Mouse (Mus musculus) embryonic facial prominence, embryonic 11.5 days (tissue): ENCODE results near the gene Nme2. TPM values are rescaled to one million over a fixed set of nuclear protein-coding genes. Genes with fewer than 3 reads are reported as not detected.
A peak's percentile ranks its signal among the peaks of the same experiment; 100 is the strongest.

Source experiments
- ATAC-seq: fragments of 200-750 bp; cut with Nextera tagmentation; replicated peaks from 2 replicates; pipeline ENCODE4 v1.8.0; 2017; ENCODE audit warnings: low read depth; ENCODE audit not compliant: insufficient number of reproducible peaks, low FRiP score, low TSS enrichment
- DNase-seq: peaks from one replicate; pipeline ENCODE4 v3.0.0-alpha.2; 2015; ENCODE audit warnings: low spot score
- H3K27ac ChIP-seq: fragments of 300-500 bp; sonication (generic); replicated peaks from 2 replicates; pipeline ENCODE4 v1.5.1; 2014; ENCODE audit warnings: mild to moderate bottlenecking, low read depth, low read length, control low read depth
- H3K27me3 ChIP-seq: fragments of 300-500 bp; sonication (generic); 2 replicates; pipeline ENCODE4 v1.6.1; 2014; ENCODE audit warnings: mild to moderate bottlenecking, low read length, moderate library complexity, mixed read lengths; ENCODE audit not compliant: control insufficient read depth, insufficient read depth
- H3K36me3 ChIP-seq: fragments of 300-500 bp; sonication (generic); replicated peaks from 2 replicates; pipeline ENCODE4 v1.6.1; 2014; ENCODE audit warnings: low read depth, mild to moderate bottlenecking, low read length, moderate library complexity, mixed read lengths; ENCODE audit not compliant: control insufficient read depth, insufficient read depth
- H3K4me1 ChIP-seq: fragments of 300-500 bp; sonication (generic); 2 replicates; pipeline ENCODE4 v1.6.1; 2014; ENCODE audit warnings: low read length, mixed read lengths; ENCODE audit not compliant: control insufficient read depth, insufficient read depth
- H3K4me2 ChIP-seq: fragments of 300-500 bp; sonication (generic); 2 replicates; pipeline ENCODE4 v1.6.1; 2014; ENCODE audit warnings: low read depth, mild to moderate bottlenecking, control low read depth, low read length, moderate library complexity
- H3K4me3 ChIP-seq: fragments of 300-500 bp; sonication (generic); 2 replicates; pipeline ENCODE4 v1.5.1; 2014; ENCODE audit warnings: low read depth, low read length, control low read depth
- H3K9ac ChIP-seq: fragments of 300-500 bp; sonication (generic); replicated peaks from 2 replicates; pipeline ENCODE4 v1.6.1; 2014; ENCODE audit warnings: mild to moderate bottlenecking, control low read depth, low read length
- H3K9me3 ChIP-seq: fragments of 300-500 bp; sonication (generic); replicated peaks from 2 replicates; pipeline ENCODE4 v1.6.1; 2016; ENCODE audit warnings: mild to moderate bottlenecking, low read length, inconsistent platforms, mixed read lengths; ENCODE audit not compliant: control insufficient read depth
- WGBS: fragments of 180-500 bp; shearing (Covaris S2); extraction: QIAGEN DNeasy Blood & Tissue Kit; methylation state at CpG from one replicate; pipeline ENCODE4 v1.1.7; 2014; 5-methylcytosine and 5-hydroxymethylcytosine counted together
- polyA plus RNA-seq: library from polyadenylated mRNA; unstranded; fragments of >200 nt; fragmentation: Nextera tagmentation; extraction: Ambion mirVana; gene quantifications from 2 replicates; pipeline ENCODE4 v1.2.1, GENCODE M21; 2014

The Nme2 gene
- polyA plus RNA-seq, 1 experiment from 2014 or later, result 230 TPM

GRCm38 (mm10) chr11:93972951-93973350, 16.9 kb upstream of the Nme2 start:
- no peak overlapping the region for H3K9ac ChIP-seq
- DNase-seq (no peak), ATAC-seq (no peak)
- no peak overlapping the region for H3K27ac ChIP-seq
- no peaks in the 10 kb centered on the region for H3K36me3 ChIP-seq
- no peaks in the 10 kb centered on the region for H3K4me1 ChIP-seq
- 87% methylated on average over 5 of the region's 5 CpGs for WGBS
- H3K27me3 ChIP-seq, result no peaks in the 10 kb centered on the region
- H3K4me2 ChIP-seq, result no peak overlapping the region
- H3K4me3 ChIP-seq, result no peak overlapping the region
- H3K9me3 ChIP-seq, result no peaks in the 10 kb centered on the region

- no peak overlapping the region for H3K4me2 ChIP-seq
- DNase-seq, result no peak
- no peaks in the 10 kb centered on the region for H3K9me3 ChIP-seq
- H3K4me1 ChIP-seq, result no peaks in the 10 kb centered on the region; the same call in 1 of the 2 replicates
- ATAC-seq, result no peak
- H3K36me3 ChIP-seq, result peaks cover 6% of the 10 kb centered on the region
- 83% methylated on average over 1 of the region's 1 CpGs for WGBS
- H3K27me3 ChIP-seq, result no peaks in the 10 kb centered on the region
- no peak overlapping the region for H3K27ac ChIP-seq
- H3K9ac ChIP-seq, result no peak overlapping the region
- H3K4me3 ChIP-seq, result no peak overlapping the region
These were observed 13.7 kb upstream of the Nme2 start for GRCm38 (mm10) chr11:93969799-93970198.

DNA sequence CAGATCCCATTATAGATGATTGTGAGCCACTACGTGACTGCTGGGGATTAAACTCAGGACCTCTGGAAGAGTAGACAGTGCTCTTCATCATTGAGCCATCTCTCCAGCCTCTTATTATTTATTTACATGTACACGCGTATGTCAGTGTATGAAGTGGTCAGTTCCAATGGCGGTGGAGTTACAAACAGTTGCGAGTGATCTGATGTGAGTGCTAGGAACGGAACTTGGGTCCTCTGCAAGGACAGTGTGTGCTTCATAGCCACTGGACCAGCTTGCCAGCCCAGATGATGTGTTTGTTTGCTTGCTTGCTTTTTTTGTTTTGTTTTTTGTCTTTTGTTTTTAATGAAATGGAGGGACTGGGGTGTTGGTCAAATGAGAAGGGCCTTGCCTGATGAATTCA, 13.1 kb upstream of the Nme2 start:
- H3K4me1 ChIP-seq, result no peaks in the 10 kb centered on the region; the same call in 1 of the 2 replicates
- ATAC-seq, result no peak
- no peak overlapping the region for H3K4me2 ChIP-seq
- H3K36me3 ChIP-seq, result peaks cover 6% of the 10 kb centered on the region
- no peak for DNase-seq
- WGBS, result 91% methylated on average over 6 of the region's 6 CpGs
- H3K27me3 ChIP-seq, result no peaks in the 10 kb centered on the region
- no peak overlapping the region for H3K4me3 ChIP-seq
- H3K9ac ChIP-seq, result no peak overlapping the region
- H3K9me3 ChIP-seq, result no peaks in the 10 kb centered on the region
- no peak overlapping the region for H3K27ac ChIP-seq

DNA sequence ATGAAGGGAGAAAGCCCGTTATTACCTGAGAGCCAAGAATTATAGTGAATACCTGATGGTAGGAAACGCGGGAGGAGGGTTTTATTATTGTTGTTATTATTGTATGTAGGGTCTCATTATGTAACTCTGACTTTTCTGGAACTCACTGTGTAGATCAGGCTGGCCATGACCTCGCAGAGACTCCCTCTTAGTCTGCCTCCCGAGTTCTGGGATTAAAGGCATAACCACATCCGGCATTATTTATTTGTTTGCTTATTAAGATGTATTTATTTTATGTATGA, 12.7 kb upstream of the Nme2 start:
- Histone ChIP-seq H3K4me3 (no peak overlapping the region; the same call in 1 of the 2 replicates), H3K4me2 (no peak overlapping the region; the same call in 1 of the 2 replicates), H3K36me3 (peaks cover 7% of the 10 kb centered on the region), H3K27me3 (no peaks in the 10 kb centered on the region), H3K9ac (no peak overlapping the region), H3K27ac (no peak overlapping the region), H3K9me3 (no peaks in the 10 kb centered on the region), H3K4me1 (no peaks in the 10 kb centered on the region; the same call in 1 of the 2 replicates)
- DNase-seq (no peak), ATAC-seq (no peak)
- WGBS, result 47% methylated on average over 6 of the region's 6 CpGs

- Histone ChIP-seq H3K4me2 (peak within 1 kb of the TSS; percentile 76), H3K27me3 (no peaks in the 10 kb centered on the region), H3K36me3 (peaks cover 9% of the 10 kb centered on the region), H3K4me3 (peak within 1 kb of the TSS; percentile 77), H3K4me1 (no peaks in the 10 kb centered on the region; the same call in 1 of the 2 replicates), H3K27ac (peak within 1 kb of the TSS; percentile 38; the same call in 1 of the 2 replicates), H3K9me3 (no peaks in the 10 kb centered on the region), H3K9ac (peak within 1 kb of the TSS; percentile 73)
- WGBS, result under 1% methylated on average over 40 of the region's 40 CpGs
- DNase-seq (peak; percentile 99), ATAC-seq (peak; percentile 96)
These were observed 12.2 kb upstream of the Nme2 start, which contains the start of the genes Gm20390 and Nme1 for GRCm38 (mm10) chr11:93968005-93968847. Gm20390 (minus strand) TSS chr11:93968293. Nme1 (minus strand) TSS chr11:93968521.

DNA sequence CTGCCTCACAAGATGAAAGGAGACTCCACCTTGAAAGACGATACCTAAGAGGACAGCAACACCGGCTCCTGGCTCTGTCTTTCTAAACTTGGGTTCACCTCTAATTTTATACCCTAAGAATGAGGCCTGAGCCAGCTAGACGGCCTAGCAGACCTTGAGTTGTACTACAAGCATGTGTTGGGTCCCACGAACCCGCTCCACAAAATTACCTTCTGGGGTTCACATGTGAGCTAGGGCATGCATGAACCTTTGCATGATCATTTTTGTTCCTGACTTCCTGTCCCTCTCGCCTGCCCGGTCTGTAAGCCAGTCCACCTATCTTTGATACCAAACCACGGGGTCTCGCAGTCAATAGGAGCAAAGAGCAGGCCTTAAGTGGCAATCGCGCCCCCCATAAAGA, 11.3 kb upstream of the Nme2 start:
- DNase-seq, result peak; percentile 11
- WGBS, result 3% methylated on average over 11 of the region's 11 CpGs

DNA sequence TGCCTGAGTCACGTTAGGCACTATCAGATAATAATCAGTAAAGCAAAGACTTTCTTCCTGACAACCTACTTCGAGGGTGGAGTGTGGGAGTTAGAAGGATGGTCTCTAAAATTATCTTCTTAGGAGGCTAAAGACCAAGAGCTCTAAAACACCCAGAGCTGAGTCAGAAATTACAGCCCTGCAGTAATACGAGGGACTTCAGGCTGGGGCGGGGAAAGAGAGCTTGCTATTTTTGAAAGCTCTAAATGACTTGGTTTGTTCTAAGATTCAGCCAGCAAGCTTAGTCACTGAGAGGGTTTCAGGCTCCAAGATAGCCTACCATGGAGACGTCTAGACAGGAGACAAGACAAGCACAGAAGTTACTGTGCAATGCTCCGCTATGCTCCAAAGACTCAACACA, 9.3 kb upstream of the Nme2 start:
- no peaks in the 10 kb centered on the region; the same call in 1 of the 2 replicates for H3K4me1 ChIP-seq
- H3K4me3 ChIP-seq, result no peak overlapping the region
- peaks cover 9% of the 10 kb centered on the region for H3K36me3 ChIP-seq
- 87% methylated on average over 6 of the region's 6 CpGs for WGBS
- H3K27me3 ChIP-seq, result no peaks in the 10 kb centered on the region
- H3K4me2 ChIP-seq, result no peak overlapping the region
- no peak overlapping the region for H3K27ac ChIP-seq
- DNase-seq (no peak), ATAC-seq (no peak)
- no peaks in the 10 kb centered on the region for H3K9me3 ChIP-seq
- no peak overlapping the region for H3K9ac ChIP-seq

More for the DNA sequence above, 11.3 kb upstream of the Nme2 start:
- no peak for ATAC-seq
- Histone ChIP-seq H3K27ac (peak overlapping the region; percentile 38; the same call in 1 of the 2 replicates), H3K36me3 (peaks cover 9% of the 10 kb centered on the region), H3K4me3 (peak overlapping the region; percentile 77), H3K9ac (peak overlapping the region; percentile 73), H3K4me1 (no peaks in the 10 kb centered on the region; the same call in 1 of the 2 replicates), H3K4me2 (peak overlapping the region; percentile 76), H3K27me3 (no peaks in the 10 kb centered on the region), H3K9me3 (no peaks in the 10 kb centered on the region)

- H3K36me3 ChIP-seq, result peaks cover 13% of the 10 kb centered on the region
- WGBS, result 88% methylated on average over 4 of the region's 4 CpGs
- no peak overlapping the region for H3K27ac ChIP-seq
- no peak overlapping the region for H3K4me3 ChIP-seq
- ATAC-seq, result no peak
- DNase-seq, result no peak
- H3K4me1 ChIP-seq, result no peaks in the 10 kb centered on the region; the same call in 1 of the 2 replicates
- no peaks in the 10 kb centered on the region for H3K9me3 ChIP-seq
- no peaks in the 10 kb centered on the region for H3K27me3 ChIP-seq
- H3K4me2 ChIP-seq, result no peak overlapping the region
- H3K9ac ChIP-seq, result no peak overlapping the region
These were observed 7.0 kb upstream of the Nme2 start for GRCm38 (mm10) chr11:93963013-93963412.
